Mouse (Mus musculus): ENCODE measurements around the gene Plcl2.
"Not testable (repeated sequence)": the region's sequence is repeated elsewhere in the genome, so short reads cannot be mapped to it uniquely, and the experiment has no call there.

Gene Plcl2

DNA sequence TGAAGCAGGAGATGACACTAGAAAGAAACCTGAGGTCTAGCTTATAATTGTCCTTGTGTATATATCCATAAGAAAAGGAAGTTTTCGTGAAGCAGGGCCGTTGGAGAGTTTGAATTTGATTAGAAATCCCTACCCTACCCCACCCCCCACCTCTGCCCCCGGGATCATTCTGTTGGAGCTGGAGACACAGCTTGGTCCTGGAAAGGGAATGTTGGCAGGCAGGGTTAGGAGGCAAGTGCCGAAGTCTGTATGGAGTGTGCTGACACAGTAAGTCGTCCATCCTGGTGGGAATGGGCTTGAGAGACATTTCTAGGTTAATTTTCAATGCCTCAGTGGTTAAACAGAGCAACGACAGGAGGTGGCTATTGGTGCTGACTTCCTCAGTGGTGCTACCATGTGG lies 8.4 kb upstream of the Plcl2 start:
- peak; percentile 34 for DNase-seq

DNA sequence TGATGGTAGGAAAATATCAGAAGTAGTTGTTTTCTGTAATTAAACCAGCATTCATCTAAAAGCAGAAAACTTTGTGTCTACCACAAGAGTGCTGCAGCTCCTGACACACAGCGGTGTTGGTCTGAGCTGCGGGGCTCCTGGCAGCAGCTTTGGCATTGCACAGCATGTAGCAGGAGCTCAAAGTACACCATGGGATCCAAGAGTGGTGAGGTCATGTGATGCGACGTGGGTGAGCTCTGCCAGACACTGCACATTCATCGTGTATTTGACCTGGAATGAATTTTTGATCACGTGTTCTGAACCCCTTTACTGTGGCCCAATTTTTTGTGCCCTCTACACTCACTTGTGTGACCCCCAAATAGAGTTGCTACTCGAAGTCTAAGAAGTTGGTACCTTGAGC lies 6.1 kb upstream of the Plcl2 start:
- no peak for DNase-seq

DNA sequence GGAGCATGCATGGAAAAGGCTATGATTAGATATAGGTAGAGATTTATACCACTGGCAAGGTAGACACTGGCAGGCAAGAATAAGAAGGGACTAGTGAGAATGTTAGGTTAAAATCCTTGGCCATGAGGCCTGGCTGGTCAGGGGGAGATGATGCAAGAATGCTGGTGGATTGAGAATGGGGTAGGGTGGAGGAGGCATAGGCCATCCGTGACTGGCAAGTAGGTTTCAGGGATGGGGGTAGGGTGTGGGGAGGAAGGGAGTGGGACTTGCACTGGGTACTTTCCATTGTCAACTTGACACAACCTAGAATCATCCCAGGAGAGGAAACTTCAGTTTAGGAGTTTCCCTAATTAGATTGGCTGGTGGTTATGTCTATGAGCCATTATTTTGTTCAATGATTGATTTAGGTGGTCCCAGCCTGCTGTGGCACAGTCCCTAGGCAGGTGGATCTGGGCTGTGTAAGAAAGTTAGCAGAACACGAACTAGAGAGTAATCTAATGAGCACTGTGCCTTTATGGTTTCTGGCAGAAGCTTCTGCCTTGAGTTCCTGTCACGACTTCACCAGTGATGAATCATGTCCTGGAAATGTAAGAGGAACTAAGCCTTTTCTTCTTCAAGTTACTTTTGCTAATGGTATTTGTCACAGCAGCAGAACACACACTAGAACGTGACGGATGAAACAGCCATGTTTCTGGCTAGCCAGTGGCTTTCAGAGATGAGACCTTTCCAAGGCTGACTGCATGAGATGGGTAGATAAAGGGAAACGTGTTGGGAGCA lies 4.9 kb upstream of the Plcl2 start:
- DNase-seq = no peak

DNA sequence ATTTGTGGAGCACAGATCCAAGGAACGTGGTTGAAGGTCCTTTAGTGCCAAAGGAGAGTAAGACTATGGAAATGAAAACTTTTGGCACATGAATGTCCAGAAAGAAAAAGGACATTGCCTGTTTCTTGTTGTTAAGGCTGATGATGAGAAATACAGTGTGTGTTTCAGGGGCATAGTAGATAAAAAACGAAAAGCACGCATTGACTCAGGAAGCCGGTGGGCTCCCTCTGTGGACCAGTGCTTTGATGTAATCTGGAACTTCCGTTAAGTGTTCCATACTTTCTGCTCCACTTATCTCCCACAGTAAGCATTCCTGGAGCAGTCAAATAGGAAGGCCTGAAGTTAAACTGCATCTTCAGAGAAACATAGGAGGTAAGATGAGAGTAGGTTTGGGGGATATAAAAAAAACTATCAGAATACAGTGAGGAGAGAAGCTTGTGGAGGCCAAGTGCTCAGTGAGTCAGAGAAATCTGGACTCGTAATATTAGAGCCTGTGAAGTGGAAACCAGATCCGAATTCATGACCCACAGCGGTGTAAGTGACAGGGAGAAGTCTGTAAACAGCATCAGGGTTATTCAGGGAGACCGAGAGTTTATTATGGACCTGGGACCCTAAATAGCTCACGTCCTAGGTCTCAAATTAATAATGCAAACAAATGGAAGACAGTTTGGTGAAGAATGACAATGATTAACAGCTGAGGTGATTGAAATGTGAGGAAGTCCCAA lies 3.1 kb upstream of the Plcl2 start:
- no peak for DNase-seq

DNA sequence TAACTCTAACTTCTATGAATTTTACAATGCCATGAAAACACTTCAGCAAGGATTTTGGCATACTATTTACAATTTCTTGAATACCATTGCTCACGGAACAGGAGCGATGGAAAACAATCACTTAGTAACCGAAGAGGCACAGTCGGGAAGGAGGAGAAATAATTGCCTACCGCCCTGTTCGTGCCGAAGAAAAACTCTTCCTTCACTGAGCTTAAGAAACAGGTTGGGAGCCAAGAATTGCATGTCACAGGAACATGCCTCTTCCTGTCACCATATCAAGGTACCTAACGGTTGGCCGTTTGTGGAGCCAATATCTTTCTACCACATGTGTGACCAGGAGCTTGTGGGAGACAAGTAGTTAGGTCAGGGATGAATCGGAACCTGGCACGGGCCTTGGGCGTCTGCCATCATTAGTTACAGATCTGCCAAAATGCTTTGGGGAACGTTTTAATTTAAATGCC lies 2.3 kb upstream of the Plcl2 start:
- DNase-seq = no peak

GRCm38 (mm10) chr17:50508055-50508774 lies 988 bp upstream of the Plcl2 start:
- DNase-seq = no peak

GRCm38 (mm10) chr17:50508775-50509250 lies 390 bp upstream of the Plcl2 start:
- peak; percentile 87 for DNase-seq

DNA sequence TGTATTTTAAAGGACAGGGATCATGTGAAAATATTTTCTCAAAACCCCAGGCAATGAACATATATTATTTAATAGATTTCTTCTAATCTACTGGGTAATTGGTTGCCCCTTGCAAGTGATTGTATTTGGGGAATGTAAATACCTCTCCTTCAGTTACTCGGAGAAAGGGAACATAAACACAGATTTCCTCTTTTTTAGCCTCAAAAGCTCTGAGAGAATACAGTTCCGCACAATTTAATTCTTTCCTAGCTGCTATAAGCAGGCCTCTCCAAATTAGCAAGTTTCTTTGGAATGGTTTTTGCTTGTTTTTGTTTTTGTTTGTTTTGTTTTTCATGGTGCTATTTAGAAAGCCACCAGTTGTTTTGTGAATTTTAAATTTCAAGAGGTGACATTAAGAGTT lies 1.1 kb downstream of the Plcl2 start:
- DNase-seq = no peak

DNA sequence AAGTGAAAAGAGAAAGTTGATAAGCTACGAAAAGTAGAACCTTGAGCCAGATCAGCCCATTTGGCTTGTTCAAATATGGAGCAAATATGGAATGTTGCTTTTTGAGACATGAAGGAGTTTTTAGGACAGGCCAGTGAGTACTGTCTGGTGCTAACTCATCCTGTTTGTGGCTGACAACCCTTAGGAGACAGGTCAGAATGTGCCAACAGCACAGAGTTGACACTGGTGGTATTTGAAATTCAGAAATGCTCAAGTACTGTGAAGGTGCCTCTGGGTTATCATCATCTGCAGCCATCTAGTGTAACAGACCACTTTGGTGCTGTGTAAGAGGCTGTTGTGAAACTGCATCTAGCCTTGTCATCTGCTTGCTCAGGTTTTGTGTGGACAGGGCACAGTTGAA lies 1.5 kb downstream of the Plcl2 start:
- DNase-seq = no peak

DNA sequence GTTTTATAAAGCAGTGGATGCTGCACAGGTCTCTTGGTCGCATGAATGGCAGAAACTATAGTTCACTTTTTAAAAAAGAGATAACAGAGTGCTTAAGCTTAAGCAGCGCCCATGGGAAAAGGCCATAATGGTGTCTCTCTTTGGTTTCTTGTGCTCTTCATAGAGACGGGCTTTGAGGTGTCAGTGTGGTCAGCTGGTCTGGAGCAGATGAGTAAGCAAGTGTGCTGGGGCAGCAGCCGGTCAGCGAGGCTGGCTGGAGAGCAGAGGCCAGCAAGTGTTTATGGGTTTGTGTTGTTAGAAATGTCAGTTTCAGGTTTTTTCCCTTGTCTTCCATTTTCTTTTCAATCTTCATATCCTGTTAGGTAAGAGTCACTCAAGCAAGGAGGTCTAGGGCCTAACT lies 3.0 kb downstream of the Plcl2 start:
- no peak for DNase-seq

GRCm38 (mm10) chr17:50512841-50513240 lies 3.6 kb downstream of the Plcl2 start:
- DNase-seq = no peak

DNA sequence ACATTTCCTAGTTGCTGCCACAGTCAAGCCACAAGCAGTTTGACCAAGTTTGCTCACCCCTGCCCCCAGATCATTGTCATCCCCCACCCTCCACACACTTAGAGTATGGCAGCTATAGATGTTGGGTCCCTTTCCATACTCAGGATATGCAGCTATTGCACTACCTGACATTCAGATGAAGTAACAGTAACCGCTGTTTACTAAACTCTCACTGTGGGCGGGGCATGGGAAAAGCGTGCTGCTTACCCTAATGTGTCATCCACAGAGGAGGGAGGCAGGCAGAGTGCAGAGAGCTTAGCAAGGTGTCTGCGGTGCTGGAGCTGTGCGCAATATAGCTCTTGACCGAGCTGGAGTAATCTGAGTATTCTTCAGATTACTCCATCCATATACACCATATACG lies 4.2 kb downstream of the Plcl2 start:
- no peak for DNase-seq

GRCm38 (mm10) chr17:50514012-50514411 lies 4.8 kb downstream of the Plcl2 start:
- DNase-seq = no peak

GRCm38 (mm10) chr17:50515926-50516325 lies 6.7 kb downstream of the Plcl2 start:
- no peak for DNase-seq

GRCm38 (mm10) chr17:50517781-50518415 lies 8.7 kb downstream of the Plcl2 start:
- DNase-seq = no peak

- no peak for DNase-seq
These were observed 10.4 kb downstream of the Plcl2 start for GRCm38 (mm10) chr17:50519588-50519987.

DNA sequence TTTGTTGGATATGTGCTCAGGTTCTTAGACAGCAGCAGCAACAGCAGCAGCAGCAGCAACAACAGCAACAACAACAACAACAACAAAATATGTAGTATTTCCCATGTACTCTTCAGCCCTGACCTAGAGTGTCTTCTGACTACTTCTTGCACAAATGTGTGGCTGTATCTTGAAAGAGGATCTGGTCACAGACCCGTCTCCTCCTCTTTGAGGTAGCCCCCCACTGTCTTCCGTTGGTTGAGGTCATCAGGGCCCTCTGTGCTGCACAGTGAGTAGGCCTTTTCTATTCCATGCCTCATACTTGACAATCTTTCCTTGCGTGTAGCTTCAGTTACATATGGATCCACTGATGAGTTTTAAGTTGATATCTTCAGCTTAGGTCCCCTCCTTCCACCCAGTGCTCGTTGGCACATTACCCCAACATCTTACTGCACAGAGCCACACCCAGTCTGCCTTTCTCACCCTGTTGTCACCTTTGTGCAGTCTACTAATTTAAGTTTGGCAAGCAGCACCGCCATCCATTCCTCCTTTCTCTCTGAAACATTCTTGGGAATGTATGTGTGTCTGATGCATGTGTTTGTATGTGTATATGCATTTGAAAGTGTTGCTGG lies 13.4 kb downstream of the Plcl2 start:
- no peak for DNase-seq

DNA sequence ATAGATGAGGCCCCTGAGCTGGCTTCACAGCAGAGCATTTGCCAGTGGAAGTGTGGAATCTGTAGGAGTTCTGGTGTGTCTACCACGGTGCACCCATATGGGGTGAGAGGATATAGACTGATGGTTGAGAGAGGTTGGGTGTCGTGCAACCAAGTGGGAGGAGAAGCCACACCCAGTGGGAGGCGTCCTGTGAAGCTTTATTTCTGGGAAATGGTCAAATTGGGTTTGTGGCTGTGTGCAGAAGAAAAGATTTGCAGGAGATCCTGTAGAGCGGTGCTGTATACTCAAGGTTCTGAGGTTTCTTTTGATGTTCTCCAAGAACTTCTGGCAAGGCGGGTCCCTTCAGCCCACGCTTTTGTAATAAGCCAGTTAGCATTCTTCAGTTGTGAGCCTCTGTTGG lies 15.8 kb downstream of the Plcl2 start:
- DNase-seq = no peak

- no peak for DNase-seq
These were observed 16.6 kb downstream of the Plcl2 start for GRCm38 (mm10) chr17:50525821-50526220.

DNA sequence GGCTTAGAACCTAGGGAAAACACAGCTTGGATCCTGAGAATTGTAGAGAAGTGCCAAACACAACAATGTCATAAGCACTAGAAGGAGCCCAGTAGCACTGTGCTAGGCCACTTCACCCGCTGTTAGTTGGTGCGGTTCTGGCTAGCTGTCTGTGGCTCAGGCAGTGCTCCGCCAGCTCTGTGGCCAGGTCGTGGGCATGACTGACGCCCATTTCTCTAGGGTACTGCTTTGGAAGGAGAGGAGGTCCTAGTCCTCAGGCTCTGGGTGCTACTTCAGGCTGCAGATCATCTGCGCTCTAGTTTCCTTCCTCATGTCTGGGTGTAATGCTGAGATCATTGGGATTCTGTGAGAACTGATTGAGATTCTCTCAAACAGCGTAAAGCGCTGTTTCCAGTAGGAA lies 20.9 kb downstream of the Plcl2 start:
- no peak for DNase-seq

GRCm38 (mm10) chr17:50534889-50535288 lies 25.7 kb downstream of the Plcl2 start:
- DNase-seq = not testable (repeated sequence)

DNA sequence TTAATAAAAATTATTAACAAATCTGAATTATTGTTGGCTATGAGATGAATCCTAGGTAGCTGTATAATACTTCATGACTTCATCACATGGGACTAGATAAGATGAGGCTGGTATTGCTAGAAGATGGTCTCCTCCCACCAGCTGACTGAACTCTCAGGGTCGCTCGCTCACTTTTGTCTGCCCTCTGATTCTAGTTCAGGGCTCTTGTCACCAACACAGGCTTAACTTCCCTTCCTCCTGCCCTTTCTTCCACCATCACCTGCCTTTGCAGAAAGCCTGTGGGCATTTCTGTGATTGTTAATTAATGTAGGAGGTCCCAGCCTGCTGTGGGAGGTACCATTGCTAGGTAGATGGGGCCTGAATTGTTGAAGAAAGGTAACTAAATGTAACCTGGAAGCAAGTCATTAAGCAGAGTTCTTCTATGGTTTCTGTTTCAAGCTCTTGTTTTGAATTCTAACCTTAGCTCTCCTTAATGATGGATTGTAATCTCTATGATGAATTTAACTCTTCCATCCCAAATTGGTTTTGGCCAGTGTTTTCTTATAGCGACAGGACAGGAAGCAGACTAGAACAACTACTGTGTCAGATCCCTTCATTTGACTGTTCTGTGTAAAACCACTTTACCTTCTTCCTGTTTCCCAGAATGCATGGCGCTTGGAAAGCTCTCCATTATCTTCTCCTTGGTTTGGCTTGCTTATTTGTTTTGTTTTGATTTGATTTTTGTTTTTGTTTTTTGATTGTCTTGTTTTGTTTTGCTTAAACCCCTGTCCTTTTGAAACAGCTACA lies 27.4 kb downstream of the Plcl2 start:
- no peak for DNase-seq

All from retina, postnatal 1 day (tissue).